Mouse (Mus musculus) limb, embryonic 12.5 days (tissue): ENCODE measurements around the gene Fcgr1. TPM values are rescaled to one million over a fixed set of nuclear protein-coding genes. Genes with fewer than 3 reads are reported as not detected.
A peak's percentile ranks its signal among the peaks of the same experiment; 100 is the strongest.
"Not testable (repeated sequence)": the region's sequence is repeated elsewhere in the genome, so short reads cannot be mapped to it uniquely, and the experiment has no call there.

Source experiments
- ATAC-seq: fragments of 200-750 bp; cut with Nextera tagmentation; 2 replicates; pipeline ENCODE4 v1.8.0; 2017; ENCODE audit warnings: low read depth, moderate TSS enrichment; ENCODE audit not compliant: insufficient number of reproducible peaks, insufficient read depth, low FRiP score, low TSS enrichment
- H3K27ac ChIP-seq: fragments of 300-500 bp; sonication (generic); 2 replicates; pipeline ENCODE4 v1.5.1; 2016; ENCODE audit warnings: mild to moderate bottlenecking, moderate library complexity
- H3K27me3 ChIP-seq: fragments of 300-500 bp; sonication (generic); 2 replicates; pipeline ENCODE4 v1.6.1; 2016; ENCODE audit warnings: mild to moderate bottlenecking, moderate library complexity
- H3K36me3 ChIP-seq: fragments of 300-500 bp; sonication (generic); 2 replicates; pipeline ENCODE4 v1.6.1; 2016; ENCODE audit warnings: mild to moderate bottlenecking, moderate library complexity
- H3K4me1 ChIP-seq: fragments of 300-500 bp; sonication (generic); replicated peaks from 2 replicates; pipeline ENCODE4 v1.6.1; 2016
- H3K4me2 ChIP-seq: fragments of 300-500 bp; sonication (generic); 2 replicates; pipeline ENCODE4 v1.6.1; 2016; ENCODE audit warnings: mild to moderate bottlenecking, moderate library complexity
- H3K4me3 ChIP-seq: fragments of 300-500 bp; sonication (generic); replicated peaks from 2 replicates; pipeline ENCODE4 v1.5.1; 2016; ENCODE audit warnings: mild to moderate bottlenecking
- H3K9ac ChIP-seq: fragments of 300-500 bp; sonication (generic); replicated peaks from 2 replicates; pipeline ENCODE4 v1.6.1; 2016; ENCODE audit warnings: mild to moderate bottlenecking, moderate library complexity
- H3K9me3 ChIP-seq: fragments of 300-500 bp; sonication (generic); 2 replicates; pipeline ENCODE4 v1.6.1; 2016; ENCODE audit warnings: mild to moderate bottlenecking, moderate library complexity
- WGBS: fragments of 180-500 bp; shearing (Covaris S2); methylation state at CpG from one replicate; pipeline ENCODE4 v1.1.7; 2016; 5-methylcytosine and 5-hydroxymethylcytosine counted together
- polyA plus RNA-seq: library from polyadenylated mRNA; unstranded; fragments of >200 nt; fragmentation: Nextera tagmentation; extraction: Ambion mirVana; gene quantifications from 2 replicates; pipeline ENCODE4 v1.2.1, GENCODE M21; 2016

Gene Fcgr1
- polyA plus RNA-seq, 1 experiment from 2014 or later: 0.94 TPM

DNA sequence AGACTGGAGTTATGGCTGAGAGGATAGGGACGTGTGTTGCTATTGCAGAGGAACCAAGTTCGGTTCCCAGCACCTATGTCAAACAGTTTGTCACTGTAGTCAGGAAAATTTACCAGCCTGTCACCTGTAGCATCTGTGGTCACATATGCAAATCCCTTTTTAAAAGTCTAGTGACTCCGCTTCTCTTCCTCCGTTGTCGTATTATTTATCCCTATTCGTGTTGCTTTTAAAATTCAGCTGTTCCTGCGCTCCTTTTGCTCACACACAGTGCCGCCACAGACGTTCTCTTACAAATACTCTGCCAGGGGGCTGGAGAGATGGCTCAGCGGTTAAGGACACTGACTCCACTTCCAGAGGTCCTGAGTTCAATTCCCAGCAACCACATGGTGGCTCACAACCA is 28.8 kb upstream of the Fcgr1 start:
- WGBS: 14% methylated on average over 10 of the region's 10 CpGs
- H3K4me2 ChIP-seq: no peak overlapping the region

GRCm38 (mm10) chr3:96321891-96322290 is 28.1 kb upstream of the Fcgr1 start:
- 14% methylated on average over 15 of the region's 15 CpGs for WGBS
- H3K27ac ChIP-seq: no peak overlapping the region
- H3K27me3 ChIP-seq: peaks cover 31% of the 10 kb centered on the region
- no peaks in the 10 kb centered on the region for H3K4me1 ChIP-seq
- H3K9me3 ChIP-seq: no peaks in the 10 kb centered on the region
- no peak overlapping the region for H3K9ac ChIP-seq
- no peaks in the 10 kb centered on the region for H3K36me3 ChIP-seq
- no peak overlapping the region for H3K4me2 ChIP-seq
- ATAC-seq: no peak
- H3K4me3 ChIP-seq: no peak overlapping the region

More for the DNA sequence above, 28.8 kb upstream of the Fcgr1 start:
- no peak for ATAC-seq
- Histone ChIP-seq H3K36me3 (no peaks in the 10 kb centered on the region), H3K27ac (no peak overlapping the region), H3K4me3 (no peak overlapping the region), H3K9me3 (no peaks in the 10 kb centered on the region), H3K4me1 (peaks cover 5% of the 10 kb centered on the region), H3K27me3 (peaks cover 33% of the 10 kb centered on the region), H3K9ac (no peak overlapping the region)

DNA sequence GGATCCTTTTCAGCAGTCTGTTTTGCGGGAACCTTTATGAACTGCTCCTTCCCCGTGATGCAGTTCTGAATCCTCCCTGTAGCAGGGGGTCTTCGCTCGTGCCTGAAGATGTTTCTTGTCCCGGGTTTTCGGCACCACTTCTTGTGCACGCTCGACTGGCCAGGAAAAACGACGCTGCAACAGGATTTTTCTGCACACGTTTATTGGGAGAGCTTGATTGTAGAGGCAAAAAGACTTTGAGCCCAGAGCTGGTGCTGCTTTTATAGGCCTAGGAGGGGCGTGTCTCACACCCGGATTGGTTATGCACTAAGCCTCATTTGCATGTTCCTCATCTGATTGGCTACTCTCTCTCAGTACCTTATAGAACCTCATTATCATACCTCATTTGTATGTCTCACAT is 26.2 kb upstream of the Fcgr1 start:
- H3K4me3 ChIP-seq, H3K9ac ChIP-seq, ATAC-seq, H3K4me1 ChIP-seq, H3K27ac ChIP-seq, H3K4me2 ChIP-seq, H3K9me3 ChIP-seq, H3K36me3 ChIP-seq: not testable (repeated sequence)
- WGBS: 94% methylated on average over 13 of the region's 13 CpGs
- peaks cover 20% of the 10 kb centered on the region for H3K27me3 ChIP-seq

GRCm38 (mm10) chr3:96312341-96313098 is 18.8 kb upstream of the Fcgr1 start:
- Histone ChIP-seq H3K9me3 (no peaks in the 10 kb centered on the region), H3K27ac (no peak overlapping the region), H3K9ac (no peak overlapping the region), H3K4me2 (no peak overlapping the region), H3K4me1 (no peaks in the 10 kb centered on the region), H3K4me3 (no peak overlapping the region), H3K27me3 (no peaks in the 10 kb centered on the region; the same call in 1 of the 2 replicates), H3K36me3 (no peaks in the 10 kb centered on the region)
- 59% methylated on average over 8 of the region's 8 CpGs for WGBS
- ATAC-seq: no peak

- Histone ChIP-seq H3K9me3 (no peaks in the 10 kb centered on the region), H3K36me3 (no peaks in the 10 kb centered on the region), H3K4me1 (no peaks in the 10 kb centered on the region), H3K4me3 (no peak overlapping the region), H3K4me2 (no peak overlapping the region), H3K27ac (no peak overlapping the region), H3K27me3 (no peaks in the 10 kb centered on the region; the same call in none of the 2 replicates), H3K9ac (no peak overlapping the region)
- no peak for ATAC-seq
- WGBS: 55% methylated on average over 3 of the region's 3 CpGs
Measured at GRCm38 (mm10) chr3:96309441-96309840, 15.7 kb upstream of the Fcgr1 start.

- no peaks in the 10 kb centered on the region for H3K9me3 ChIP-seq
- H3K4me1 ChIP-seq: no peaks in the 10 kb centered on the region
- ATAC-seq: no peak
- WGBS: 55% methylated on average over 9 of the region's 9 CpGs
- no peak overlapping the region for H3K27ac ChIP-seq
- H3K36me3 ChIP-seq: no peaks in the 10 kb centered on the region
- no peak overlapping the region for H3K9ac ChIP-seq
- peaks cover 5% of the 10 kb centered on the region for H3K27me3 ChIP-seq
- no peak overlapping the region for H3K4me3 ChIP-seq
- H3K4me2 ChIP-seq: no peak overlapping the region
Measured at GRCm38 (mm10) chr3:96306506-96306905, 12.7 kb upstream of the Fcgr1 start.

- WGBS: 73% methylated on average over 5 of the region's 5 CpGs
- H3K27me3 ChIP-seq: peaks cover 5% of the 10 kb centered on the region; the same call in 1 of the 2 replicates
- no peaks in the 10 kb centered on the region for H3K36me3 ChIP-seq
- no peak for ATAC-seq
- H3K27ac ChIP-seq: no peak overlapping the region
- H3K4me3 ChIP-seq: no peak overlapping the region
- H3K9me3 ChIP-seq: no peaks in the 10 kb centered on the region
- H3K9ac ChIP-seq: no peak overlapping the region
- H3K4me1 ChIP-seq: no peaks in the 10 kb centered on the region
- no peak overlapping the region for H3K4me2 ChIP-seq
Measured at GRCm38 (mm10) chr3:96302076-96302475, 8.3 kb upstream of the Fcgr1 start.

- Histone ChIP-seq H3K4me2 (peak overlapping the region; percentile 33), H3K27ac (no peak overlapping the region), H3K4me3 (peak overlapping the region; percentile 14; the same call in 1 of the 2 replicates), H3K9me3 (0 out of 2 replicates have a peak, but pooled peaks cover 2% of the 10 kb centered on the region), H3K4me1 (no peaks in the 10 kb centered on the region), H3K36me3 (no peaks in the 10 kb centered on the region), H3K9ac (no peak overlapping the region; the same call in 1 of the 2 replicates), H3K27me3 (peaks cover 5% of the 10 kb centered on the region; the same call in 1 of the 2 replicates)
- WGBS: 76% methylated on average over 26 of the region's 26 CpGs
- ATAC-seq: no peak
Measured at GRCm38 (mm10) chr3:96300706-96301529, 7.1 kb upstream of the Fcgr1 start.

GRCm38 (mm10) chr3:96299562-96299961 is 5.8 kb upstream of the Fcgr1 start:
- Histone ChIP-seq H3K27me3 (peaks cover 5% of the 10 kb centered on the region; the same call in 1 of the 2 replicates), H3K9ac (no peak overlapping the region), H3K4me3 (no peak overlapping the region), H3K27ac (no peak overlapping the region), H3K9me3 (0 out of 2 replicates have a peak, but pooled peaks cover 9% of the 10 kb centered on the region), H3K4me1 (no peaks in the 10 kb centered on the region), H3K36me3 (no peaks in the 10 kb centered on the region), H3K4me2 (no peak overlapping the region)
- ATAC-seq: no peak
- WGBS: 91% methylated on average over 2 of the region's 2 CpGs

DNA sequence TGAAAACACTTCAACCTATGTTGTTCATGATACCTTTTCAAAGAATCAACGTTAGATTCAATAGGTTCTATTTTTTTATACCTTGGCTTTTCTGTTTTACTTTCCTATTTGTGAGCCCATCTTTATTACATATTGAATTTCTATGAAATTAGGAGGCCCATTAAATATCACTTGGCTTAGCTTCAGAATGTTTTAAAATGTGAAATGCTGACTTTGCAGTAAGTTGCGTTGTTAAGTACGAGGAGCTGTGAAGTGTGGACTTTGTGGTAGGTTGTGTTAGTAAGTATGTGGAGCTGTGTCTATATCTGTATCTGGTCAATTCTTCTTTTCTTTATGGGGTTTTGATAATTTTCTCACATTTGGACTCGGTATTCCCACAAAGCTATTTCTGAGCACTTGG is 4.6 kb upstream of the Fcgr1 start:
- no peak overlapping the region for H3K9ac ChIP-seq
- WGBS: 96% methylated on average over 4 of the region's 4 CpGs
- H3K4me1 ChIP-seq: no peaks in the 10 kb centered on the region
- no peak for ATAC-seq
- H3K4me2 ChIP-seq: no peak overlapping the region
- H3K4me3 ChIP-seq: no peak overlapping the region
- no peaks in the 10 kb centered on the region for H3K36me3 ChIP-seq
- no peak overlapping the region for H3K27ac ChIP-seq
- H3K9me3 ChIP-seq: 0 out of 2 replicates have a peak, but pooled peaks cover 9% of the 10 kb centered on the region
- H3K27me3 ChIP-seq: peaks cover 5% of the 10 kb centered on the region; the same call in 1 of the 2 replicates

- Histone ChIP-seq H3K36me3 (no peaks in the 10 kb centered on the region), H3K9me3 (0 out of 2 replicates have a peak, but pooled peaks cover 9% of the 10 kb centered on the region), H3K27me3 (no peaks in the 10 kb centered on the region), H3K9ac (no peak overlapping the region), H3K4me3 (no peak overlapping the region), H3K4me2 (no peak overlapping the region), H3K4me1 (no peaks in the 10 kb centered on the region), H3K27ac (no peak overlapping the region)
- WGBS: 54% methylated on average over 5 of the region's 5 CpGs
- no peak for ATAC-seq
Measured at GRCm38 (mm10) chr3:96293368-96293767, 401 bp downstream of the Fcgr1 start.
